Mouse (Mus musculus): ENCODE data around the gene Adamts12.

GRCm38 (mm10) chr15:11186711-11187110, 122.1 kb downstream of the Adamts12 start:
- TF ChIP-seq CTCF (IDR thresholded peaks at IDR 0.05; ENCODE audit: borderline replicate concordance, extremely low read depth, insufficient read depth, insufficient read length) (no peak), POLR2A (IDR thresholded peaks at IDR 0.05; ENCODE audit: borderline replicate concordance, extremely low read depth, insufficient read depth, insufficient read length, poor library complexity, severe bottlenecking) (no peak)

All from brain, embryonic 14.5 days (tissue).